Mouse (Mus musculus) brain, embryonic 14.5 days (tissue): ENCODE results near the gene Aldh3b2. TPM values are rescaled to one million over a fixed set of nuclear protein-coding genes. Genes with fewer than 3 reads are reported as not detected.
A peak's percentile ranks its signal among the peaks of the same experiment; 100 is the strongest.
"Not testable (repeated sequence)": the region's sequence is repeated elsewhere in the genome, so short reads cannot be mapped to it uniquely, and the experiment has no call there.

Experiments used
- DNase-seq: peaks from one replicate; pipeline ENCODE4 v3.0.0-alpha.2; 2011; ENCODE audit warnings: low read depth
- CTCF ChIP-seq: fragments of 200-500 bp; IDR thresholded peaks from 2 replicates; pipeline ENCODE4 v1.5.1; 2012; ENCODE audit warnings: inconsistent platforms, mild to moderate bottlenecking, moderate library complexity, borderline replicate concordance; ENCODE audit not compliant: insufficient read depth, insufficient read length; ENCODE audit errors: extremely low read depth
- POLR2A ChIP-seq: fragments of 200-500 bp; IDR thresholded peaks from 2 replicates; pipeline ENCODE4 v1.6.1; 2012; ENCODE audit warnings: mild to moderate bottlenecking, inconsistent platforms, borderline replicate concordance; ENCODE audit not compliant: poor library complexity, insufficient read depth, insufficient read length, severe bottlenecking; ENCODE audit errors: extremely low read depth
- polyA plus RNA-seq: library from polyadenylated mRNA; depleted of rRNA; stranded (reverse); fragments of >200 nt; gene quantifications from 2 replicates; pipeline ENCODE4 v1.2.3, GENCODE M21; 2012

Gene Aldh3b2
- polyA plus RNA-seq, 1 experiment, result 1.3 TPM

DNA sequence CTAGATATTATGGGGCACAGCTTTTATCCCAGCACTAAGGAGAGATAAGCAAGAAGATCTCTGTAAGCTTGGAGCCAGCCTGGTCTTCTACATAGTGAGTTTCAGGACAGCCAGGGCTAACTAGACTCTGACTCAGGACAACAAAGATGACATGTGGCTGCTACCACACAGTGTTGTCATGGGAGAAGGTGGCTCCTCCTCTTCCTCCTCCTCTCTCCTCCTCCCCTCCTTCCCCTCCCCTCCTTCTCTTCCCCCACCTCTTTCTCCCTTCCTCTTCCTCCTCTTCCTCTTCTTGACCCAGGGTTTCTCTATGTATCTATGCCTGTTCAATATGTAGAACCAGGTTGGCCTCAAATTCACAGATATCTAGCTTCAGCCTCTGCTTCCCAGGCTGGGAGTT is 20.7 kb upstream of the Aldh3b2 start:
- no peak for DNase-seq
- TF ChIP-seq CTCF (no peak), POLR2A (no peak)

DNA sequence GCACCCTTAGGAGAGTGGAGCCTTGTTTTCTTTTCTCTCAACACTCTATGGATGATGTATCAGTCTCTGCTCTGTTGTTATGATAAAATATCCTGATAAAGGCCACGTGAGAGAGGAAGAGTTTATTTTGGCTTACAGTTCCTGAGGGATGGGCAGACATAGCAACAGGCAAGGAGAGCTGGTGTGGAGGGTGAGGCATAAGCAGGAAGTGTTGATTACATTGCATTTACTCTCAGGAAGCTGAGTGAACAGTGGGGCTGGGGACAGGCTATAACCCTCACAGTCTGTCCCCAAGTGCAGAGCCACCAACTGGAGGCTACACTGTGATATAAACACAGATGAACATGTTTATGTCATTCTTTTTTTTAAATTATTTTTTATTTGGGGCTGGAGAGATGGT is 20.0 kb upstream of the Aldh3b2 start:
- DNase-seq, result no peak
- TF ChIP-seq POLR2A (no peak), CTCF (no peak)

DNA sequence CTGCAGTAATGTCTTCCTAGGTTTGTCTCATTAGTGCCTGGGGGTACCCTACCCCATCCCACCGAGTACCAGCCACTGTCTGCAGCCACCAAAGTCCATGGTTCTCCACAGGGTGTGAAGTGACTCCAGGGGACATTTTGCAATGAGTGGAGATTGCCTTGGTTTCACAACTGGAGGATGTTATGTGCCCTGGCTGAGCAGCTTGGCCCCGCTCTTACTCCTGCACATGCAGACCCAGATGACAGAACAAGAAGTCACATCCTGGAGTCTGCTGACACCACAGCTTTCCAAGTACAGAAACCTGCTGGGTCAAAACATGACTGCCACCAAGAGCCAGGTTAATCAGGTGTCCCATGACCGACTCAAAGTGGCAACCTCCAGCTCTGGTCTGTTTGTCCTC is 17.1 kb upstream of the Aldh3b2 start:
- TF ChIP-seq CTCF, result no peak
- no peak for TF ChIP-seq POLR2A
- no peak for DNase-seq

DNA sequence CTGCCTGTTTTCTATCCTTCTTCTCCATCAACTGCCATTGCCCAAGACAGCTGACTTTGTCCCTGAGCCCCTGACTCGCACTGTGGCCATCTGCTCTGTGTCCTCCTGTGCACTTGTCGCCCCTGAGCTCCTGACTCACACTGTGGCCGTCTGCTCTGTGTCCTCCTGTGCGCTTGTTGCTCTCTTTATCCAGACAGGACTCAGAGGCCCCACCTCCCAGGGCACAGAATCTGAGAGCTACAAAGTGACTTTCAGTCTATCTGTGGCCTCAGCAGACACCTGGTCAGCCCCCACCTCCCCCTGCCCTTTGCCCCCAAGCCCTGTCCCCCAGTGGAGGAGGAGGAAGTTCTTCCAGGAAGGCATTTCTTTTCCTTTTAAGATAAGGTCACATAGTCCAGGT is 16.3 kb upstream of the Aldh3b2 start:
- no peak for TF ChIP-seq POLR2A
- no peak for TF ChIP-seq CTCF
- no peak for DNase-seq

DNA sequence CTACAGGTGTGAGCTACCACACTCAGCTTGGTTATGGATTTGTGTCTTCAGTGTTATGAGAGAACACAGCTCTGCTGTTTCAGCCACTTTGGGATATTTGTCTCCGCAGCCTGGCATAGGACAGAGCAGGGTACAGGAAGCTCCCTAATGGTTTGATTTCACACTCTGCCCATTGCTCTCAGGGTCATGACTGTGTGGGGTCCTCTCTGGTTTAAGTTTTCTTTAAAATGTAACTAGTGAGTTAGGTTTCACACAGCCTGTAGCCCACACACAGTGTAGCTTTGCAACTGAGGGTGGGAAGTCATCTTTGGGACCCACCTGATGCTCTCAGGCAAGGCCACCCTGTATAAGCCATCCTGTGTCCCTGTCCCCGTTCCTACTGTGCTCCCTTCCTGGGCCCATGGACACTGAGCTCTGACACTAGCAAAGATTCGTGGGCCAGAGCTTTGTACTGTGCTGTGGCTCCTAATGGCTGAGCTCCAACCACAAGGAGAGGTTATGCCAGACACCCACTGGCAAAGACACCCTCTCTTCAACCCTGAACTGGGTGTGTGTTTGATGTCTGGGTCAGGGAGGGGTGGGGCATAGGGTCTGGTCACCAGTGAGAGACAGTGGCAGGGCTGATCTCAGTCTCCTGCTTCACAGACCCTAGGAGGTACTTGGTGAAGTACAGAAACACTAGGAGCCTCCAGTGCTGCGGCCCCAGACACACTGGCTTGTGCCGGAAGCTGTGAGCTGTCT is 14.7 kb upstream of the Aldh3b2 start:
- not testable (repeated sequence) for DNase-seq

DNA sequence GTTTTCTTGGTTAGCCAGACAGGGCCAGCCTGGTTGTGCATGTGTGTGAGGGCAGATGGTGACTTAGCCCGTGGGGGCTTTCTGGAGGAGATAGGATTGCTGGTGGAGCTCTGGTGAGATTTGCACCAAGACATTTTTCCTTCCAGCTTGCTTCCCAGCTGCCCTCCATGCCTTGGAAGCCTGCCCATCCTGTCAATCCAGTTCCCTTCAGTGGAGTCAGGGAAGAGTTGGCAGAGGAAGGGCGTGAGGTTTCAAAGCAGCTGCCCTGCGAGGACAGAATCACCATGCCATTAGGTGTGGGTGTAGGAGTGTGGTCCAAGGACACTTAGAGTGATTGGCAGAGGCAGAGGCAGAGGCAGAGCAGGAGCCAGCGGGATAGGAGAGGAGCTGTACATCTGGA is 13.7 kb upstream of the Aldh3b2 start, which contains the start of gene Aldh3b3:
TSS of gene Aldh3b3 (plus strand) at position 176 of the 400 bp plus-strand sequence.
- DNase-seq, result peak; percentile 62

DNA sequence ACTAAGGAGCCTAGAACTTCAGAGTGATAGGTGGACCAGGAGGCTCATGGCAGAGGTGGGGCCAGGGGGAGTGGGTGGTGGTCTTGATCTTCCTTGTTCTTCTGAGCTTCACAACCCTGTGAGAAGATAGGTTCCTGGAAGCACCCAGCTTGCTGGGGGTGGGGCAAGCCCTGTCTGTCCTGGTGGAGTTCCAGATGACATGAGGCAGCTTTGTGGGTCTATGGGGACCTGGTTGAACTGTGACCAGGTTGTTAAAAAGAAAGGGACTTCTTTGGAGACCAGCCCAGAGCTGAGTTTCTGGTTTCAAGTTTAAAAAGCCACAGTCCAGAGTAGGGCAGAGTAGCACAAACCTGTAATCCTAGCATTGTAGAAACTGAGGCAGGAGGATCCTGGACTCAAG is 13.1 kb upstream of the Aldh3b2 start:
- no peak for TF ChIP-seq CTCF
- TF ChIP-seq POLR2A, result no peak

More for the DNA sequence above, 13.7 kb upstream of the Aldh3b2 start, which contains the start of gene Aldh3b3:
- no peak for TF ChIP-seq POLR2A
- TF ChIP-seq CTCF, result no peak

DNA sequence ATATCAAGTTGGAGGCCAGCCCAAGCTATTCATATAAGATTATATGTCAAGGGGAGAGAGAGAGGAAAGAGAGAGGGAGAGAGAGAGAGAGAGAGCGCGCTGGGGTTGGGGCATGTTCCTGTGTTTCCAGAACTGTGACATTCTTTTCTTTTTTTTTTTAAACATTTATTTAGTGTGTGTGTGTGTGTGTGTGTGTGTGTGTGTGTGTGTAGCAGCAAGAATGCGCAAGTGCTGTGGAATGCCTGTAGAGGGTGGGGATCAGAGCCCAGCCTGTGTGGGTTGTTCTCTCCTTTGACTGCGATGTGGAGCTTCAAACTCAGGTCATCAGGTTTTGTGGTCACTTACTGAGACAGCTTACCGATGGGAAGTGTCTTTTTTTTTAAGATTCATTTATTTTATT is 11.9 kb upstream of the Aldh3b2 start:
- no peak for TF ChIP-seq POLR2A
- no peak for TF ChIP-seq CTCF
- DNase-seq, result no peak

More for the DNA sequence above, 13.1 kb upstream of the Aldh3b2 start:
- DNase-seq, result no peak

DNA sequence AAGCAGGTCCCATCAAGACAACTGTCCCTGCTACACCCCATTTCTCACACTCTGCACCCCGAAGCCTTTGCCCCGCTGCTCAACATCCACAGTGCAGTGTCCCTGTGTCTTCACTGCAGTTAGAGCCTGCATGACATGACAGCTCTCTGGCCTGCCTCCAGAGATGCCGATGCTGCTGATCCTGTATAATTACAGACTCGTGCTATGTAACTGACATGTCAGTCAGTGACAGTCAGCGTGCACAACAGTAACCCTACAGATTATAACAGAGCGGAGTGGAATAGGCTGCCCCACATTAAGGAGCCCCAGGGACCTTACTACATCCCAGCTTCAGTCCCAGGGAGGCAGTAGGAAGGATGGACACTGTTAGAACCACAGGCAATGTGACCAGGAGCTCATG is 10.3 kb upstream of the Aldh3b2 start:
- DNase-seq, result not testable (repeated sequence)

DNA sequence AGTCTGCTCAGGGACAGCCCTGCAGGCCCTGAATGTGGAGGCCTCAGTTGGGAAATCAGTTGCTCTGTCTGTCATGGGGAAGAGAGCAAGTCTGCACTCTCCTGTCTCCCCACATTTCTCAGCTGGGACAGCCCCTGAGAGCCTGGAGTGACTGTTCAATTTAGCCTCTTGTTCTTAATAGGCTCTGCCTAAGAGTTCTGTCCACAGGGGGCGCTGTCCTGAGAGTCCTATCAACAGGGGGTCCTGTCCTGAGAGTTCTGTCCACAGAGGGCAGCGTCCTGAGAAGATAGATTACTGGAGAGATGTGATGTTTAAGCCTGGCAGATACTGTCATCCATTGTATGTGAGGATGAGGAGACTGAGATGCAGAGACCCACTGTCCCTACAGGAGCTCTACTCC is 9.7 kb upstream of the Aldh3b2 start:
- DNase-seq, result no peak

DNA sequence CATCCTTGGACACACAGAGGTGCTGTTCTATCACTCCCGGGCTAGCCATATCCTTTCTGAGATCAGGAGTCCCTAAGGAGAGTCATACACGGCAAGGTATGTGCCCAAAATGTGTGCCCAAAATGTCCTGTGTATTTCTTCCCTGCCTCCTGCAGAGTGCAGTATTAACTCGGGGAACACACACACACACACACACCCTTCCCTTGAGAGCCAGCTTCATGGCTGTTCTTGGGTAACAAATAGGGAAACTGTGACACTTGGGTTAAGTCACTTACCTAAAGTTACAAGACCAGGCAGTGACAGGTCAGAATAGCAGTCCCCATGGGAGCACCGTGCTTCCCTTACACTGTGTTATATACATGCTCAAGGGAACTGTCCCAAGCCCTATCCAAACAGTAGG is 8.1 kb upstream of the Aldh3b2 start:
- TF ChIP-seq CTCF (no peak), POLR2A (no peak)

More for the DNA sequence above, 9.7 kb upstream of the Aldh3b2 start:
- TF ChIP-seq CTCF (peak; percentile 13; the same call in 1 of the 2 replicates), POLR2A (no peak)

DNA sequence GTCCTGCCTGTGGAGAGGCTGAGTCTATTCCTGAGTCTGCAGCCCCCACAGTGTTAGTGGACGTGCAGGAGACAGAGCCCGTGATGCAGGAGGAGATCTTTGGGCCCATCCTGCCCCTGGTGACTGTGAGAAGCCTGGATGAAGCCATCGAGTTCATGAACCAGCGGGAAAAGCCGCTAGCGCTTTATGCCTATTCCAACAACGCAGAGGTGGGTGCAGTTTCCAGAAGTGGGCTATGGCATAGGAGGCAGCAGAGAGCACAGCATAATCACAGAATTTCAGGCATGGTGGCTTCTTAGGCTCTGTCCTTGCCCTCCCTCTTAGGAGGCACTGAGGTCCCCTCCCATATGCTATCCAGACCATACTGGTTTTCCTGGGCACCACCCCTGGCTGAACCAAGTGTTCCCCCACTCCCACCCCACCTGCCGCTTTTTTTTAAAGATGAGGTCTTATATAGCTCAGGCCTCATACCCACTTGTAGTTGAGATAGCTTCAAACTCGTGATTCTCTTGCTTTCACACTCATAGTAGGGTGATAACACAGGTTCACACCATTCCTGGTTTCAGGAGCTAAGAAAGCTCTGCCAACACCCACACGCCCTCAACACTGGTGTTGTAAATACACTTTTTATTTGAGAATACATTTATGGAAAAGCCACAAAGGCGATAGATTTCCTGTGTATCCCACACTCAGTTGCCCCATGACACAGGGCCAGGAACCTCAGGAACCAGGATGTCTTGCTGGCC is 5.6 kb upstream of the Aldh3b2 start:
- TF ChIP-seq POLR2A, result no peak
- TF ChIP-seq CTCF, result peak; percentile 28; the same call in 1 of the 2 replicates
- no peak for DNase-seq

More for the DNA sequence above, 8.1 kb upstream of the Aldh3b2 start:
- no peak for DNase-seq
